Mouse (Mus musculus) urinary bladder, adult 18-20 months (tissue): ENCODE measurements around the gene Mad2l2.
"Not testable (repeated sequence)": the region's sequence is repeated elsewhere in the genome, so short reads cannot be mapped to it uniquely, and the experiment has no call there.

Source experiments
- DNase-seq, 2 experiments: peaks; one replicate each; pipeline ENCODE4 v3.0.0; 2022; ENCODE audit warnings: low spot score in 2 of 2, mixed read lengths in 2 of 2

Gene Mad2l2

DNA sequence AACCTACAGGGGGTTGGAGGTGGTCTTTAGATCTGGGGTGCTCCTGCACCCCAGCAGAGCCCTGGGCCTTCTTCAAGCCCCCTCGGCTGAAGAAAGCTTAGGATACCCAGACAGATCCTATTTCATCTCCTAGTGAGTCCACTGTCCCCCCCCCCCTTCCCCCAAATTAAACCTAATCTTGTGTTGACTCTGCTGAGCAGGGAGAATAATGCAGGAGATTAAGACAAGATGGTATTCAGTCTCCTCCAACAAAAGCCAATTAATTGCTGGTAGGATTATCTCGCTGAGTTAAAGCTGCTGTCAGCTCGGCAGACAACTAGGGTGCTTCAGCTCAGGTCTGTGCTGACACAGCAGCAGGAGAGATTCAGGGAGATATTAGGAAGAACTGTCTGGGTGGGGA is 41.1 kb downstream of the Mad2l2 start:
- no peak for DNase-seq

DNA sequence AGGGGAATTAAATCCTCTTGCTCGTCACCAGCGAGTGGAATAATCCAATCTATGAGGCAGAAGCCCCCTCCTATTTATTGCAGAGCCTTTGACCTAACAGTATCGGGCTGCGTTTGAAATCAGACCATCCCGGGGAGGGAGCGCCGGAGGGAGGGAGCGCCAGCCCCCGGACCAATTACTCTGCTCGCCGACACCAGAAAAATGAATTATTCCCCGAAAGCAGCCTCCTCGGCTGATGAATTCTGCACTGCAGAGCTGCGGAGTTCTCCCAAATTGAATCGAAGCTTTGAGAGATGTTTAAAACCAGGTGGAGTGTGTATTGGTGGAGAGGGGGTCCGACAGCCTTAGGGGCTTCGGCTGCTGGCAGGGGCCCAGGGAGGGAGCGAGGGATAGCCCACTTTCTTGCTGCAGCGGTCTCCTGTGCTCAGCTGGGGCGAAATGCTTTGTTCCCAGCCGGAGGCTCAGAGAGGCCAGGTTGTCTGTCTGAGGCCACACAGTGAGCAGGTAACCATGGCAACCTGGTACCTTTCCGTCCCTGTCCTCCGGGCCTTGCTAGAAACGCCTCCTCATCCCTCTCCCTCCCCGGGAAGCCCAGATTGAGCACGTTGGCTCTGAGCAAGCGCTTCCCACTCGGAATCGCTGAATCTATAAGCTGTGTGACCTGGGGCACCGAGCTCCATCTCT is 43.8 kb downstream of the Mad2l2 start:
- DNase-seq: no peak

DNA sequence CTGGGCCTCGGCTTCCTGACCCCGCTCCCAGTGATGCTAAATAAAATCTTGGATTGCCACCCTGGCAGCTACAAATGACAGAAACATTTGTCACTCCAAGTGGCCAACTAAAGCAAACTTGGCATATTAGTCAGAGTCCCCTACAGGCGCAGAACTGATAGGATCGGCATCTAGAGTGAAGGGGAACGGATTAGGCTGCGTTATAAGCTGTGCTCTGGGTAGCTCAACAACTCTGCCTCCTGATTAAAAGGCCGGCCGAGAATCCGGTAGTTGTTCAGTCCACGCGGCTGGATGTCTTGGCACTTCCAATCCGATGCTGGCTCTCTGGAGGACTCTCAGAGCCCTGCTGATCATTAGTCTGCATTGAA is 44.3 kb downstream of the Mad2l2 start:
- DNase-seq: no peak

DNA sequence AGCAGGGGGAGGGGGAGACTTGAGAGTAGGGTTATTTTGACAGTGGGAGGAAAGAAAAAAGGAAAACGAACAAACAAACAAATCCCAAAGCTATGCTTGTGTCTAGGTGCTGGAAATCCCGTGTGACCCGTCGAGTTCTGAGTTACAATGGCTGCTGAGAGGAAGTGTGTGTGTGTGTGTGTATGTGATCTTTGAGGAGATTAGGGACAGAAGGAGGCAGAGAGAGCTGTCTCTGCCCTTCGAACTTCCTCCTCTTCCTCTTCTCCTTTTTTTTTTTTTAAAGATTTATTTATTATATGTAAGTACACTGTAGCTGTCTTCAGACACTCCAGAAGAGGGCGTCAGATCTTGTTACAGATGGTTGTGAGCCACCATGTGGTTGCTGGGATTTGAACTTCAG is 46.4 kb downstream of the Mad2l2 start:
- DNase-seq: not testable (repeated sequence)

DNA sequence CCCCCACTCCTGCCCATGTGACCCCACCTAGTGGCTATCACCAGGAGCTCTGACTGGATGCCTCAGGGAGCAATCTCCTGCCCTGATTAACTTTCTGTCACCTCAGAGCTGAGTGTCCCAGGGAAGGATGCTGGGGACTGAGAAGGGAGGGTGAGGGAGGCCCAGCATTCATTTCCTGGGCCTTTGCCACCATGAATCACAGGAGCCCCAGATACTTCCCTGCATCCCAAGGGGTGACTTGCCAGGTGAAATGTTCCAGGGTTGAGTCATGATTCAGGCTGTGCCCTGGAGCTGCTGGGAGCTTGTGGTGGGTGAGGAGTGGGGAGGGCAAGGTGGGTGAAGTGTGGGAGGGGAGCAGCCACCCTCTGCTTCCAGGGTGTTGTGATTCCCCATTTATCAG is 47.5 kb downstream of the Mad2l2 start:
- no peak for DNase-seq

DNA sequence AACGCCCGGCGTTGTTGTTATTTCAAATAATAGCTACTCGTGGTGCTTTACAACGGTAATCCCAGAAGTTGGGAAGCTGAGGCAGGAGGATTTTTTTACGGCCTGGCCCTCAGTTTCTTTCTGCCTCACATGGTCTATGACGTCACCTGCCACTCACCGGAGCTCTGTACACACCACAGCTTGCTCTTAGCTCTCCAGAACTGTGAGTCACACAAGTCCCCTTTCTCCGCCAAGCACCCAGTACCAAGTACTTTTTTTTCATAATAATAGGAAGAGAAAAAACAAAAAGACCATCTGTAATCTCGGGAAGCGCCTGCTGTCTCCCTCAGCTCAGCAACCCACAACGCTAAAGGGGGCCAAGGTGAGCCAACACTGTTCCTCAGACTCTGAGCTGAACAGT is 51.3 kb downstream of the Mad2l2 start:
- no peak for DNase-seq

DNA sequence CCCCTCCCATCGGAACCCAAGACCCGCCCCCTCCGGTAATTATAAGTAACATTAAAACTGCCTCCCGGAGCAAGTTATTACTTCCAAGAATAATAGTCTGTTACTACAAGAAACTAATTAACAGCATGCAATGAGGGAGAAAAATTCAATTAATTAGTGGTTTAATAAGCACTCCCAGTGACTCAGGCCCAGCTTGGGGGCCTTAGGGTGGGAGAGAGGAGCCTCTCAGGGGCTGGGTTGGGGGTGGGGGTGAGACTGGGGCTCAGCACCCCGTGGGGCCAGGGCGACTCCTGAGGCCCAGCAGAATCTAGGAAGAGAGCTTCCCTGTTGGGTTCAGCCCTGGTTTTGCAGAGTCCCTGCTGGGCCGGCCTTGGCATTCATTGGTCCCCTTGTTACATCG is 52.2 kb downstream of the Mad2l2 start:
- DNase-seq: no peak

DNA sequence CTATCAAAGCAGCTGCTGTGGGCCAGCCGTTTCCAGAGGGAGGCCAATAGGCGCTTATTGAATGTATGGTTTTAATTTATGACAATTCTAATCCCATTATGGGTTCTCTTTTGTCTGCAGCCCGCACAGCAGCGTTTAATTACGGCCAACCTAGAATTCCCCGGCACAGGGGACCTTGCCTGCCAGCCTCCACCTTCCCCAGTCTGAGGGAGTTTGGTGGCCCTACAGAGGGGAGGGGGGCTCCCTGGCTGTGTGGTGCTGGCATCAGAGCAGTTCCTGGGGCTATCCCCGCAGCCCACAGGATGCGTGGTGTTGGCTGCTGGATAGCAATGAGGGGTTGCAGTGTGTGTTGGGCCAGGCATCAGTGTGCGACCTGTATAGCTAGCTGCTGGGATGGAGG is 54.4 kb downstream of the Mad2l2 start:
- no peak for DNase-seq

DNA sequence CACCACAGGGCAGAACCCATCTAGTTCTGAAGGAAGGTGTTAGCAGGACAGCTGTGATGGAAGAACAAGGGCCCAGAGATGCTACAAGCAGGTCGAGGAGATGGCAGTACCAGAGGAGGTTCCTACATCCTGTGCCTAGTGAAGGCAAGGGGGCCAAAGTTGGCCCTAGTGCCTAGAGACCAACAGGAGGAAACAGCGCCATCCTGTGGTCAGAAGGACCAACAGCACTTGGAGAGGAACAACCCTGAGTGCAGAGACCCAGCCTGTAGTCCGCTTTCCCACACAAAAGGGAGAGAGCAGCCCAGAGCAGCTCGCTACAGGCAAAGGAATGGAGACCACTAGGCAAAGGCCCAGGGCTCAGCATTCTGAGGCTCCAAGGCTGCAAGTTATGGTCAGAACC is 55.6 kb downstream of the Mad2l2 start:
- DNase-seq: no peak

DNA sequence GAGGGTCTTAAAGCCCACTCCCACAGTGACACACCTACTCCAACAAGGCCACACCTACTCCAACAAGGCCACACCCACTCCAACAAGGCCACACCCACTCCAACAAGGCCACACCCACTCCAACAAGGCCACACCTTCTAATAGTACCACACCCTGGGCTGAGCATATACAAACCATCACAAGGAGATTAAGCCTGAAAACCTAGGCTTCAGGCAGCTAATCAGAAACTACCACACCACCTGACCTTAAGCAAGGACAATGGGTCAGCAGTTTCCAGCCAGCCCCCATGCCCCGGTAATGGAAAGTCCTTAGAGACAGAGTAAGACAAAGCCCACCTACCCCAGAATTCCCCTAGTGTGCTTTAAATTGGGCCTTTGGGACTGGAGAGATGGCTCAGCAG is 58.6 kb downstream of the Mad2l2 start:
- not testable (repeated sequence) for DNase-seq

DNA sequence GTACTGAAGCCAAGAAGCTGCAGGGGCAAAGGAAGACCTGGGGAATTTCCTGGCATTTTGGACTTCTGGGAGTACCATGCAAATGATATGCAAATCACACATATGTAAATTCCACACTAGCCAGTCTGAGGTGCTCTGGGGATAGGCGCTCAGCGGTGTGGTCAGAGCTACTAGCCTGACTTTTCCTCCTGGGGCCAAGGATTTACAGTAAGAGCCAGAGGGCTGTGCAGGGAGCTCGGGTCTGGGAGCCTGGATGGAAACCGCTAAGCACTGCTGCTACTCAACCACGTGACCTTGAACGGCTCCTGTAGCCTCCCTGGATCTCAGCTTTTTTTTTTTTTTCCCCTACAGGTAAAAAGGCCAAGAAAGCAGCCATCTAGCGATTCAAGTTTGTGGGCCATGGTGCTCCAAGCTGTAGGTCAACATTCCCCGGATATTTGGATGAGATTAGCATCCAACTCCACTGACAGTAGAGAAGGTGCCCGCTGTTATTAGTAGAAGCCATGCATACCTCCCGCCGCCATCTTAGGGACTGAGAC is 62.6 kb downstream of the Mad2l2 start:
- no peak for DNase-seq

DNA sequence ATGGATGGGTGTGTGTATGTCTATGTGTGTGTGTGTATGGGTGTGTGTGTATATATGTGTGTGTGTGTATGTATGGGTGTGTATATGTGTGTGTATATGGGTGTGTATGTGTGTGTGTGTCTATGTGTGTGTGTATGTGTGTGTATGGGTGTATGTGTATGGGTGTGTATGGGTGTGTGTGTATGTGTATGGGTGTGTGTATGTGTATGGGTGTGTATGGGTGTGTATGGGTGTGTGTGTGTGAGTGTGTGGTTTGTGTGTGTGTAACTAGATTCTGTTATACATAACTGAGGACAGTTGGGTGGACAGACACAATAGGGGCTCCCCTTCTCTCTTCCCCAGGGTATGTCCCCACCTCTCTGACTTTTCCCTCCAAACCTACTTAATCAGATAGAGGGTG is 64.2 kb downstream of the Mad2l2 start:
- no peak for DNase-seq
